Mouse (Mus musculus) limb, embryonic 14.5 days (tissue): ENCODE data around the gene Ccl25. TPM values are rescaled to one million over a fixed set of nuclear protein-coding genes. Genes with fewer than 3 reads are reported as not detected.

Experiments
- ATAC-seq: fragments of 200-750 bp; cut with Nextera tagmentation; 2 replicates; pipeline ENCODE4 v1.8.0; 2017; ENCODE audit warnings: low read depth, moderate number of reproducible peaks, moderate TSS enrichment; ENCODE audit not compliant: low FRiP score
- DNase-seq: peaks from one replicate; pipeline ENCODE4 v3.0.0-alpha.2; 2015; ENCODE audit warnings: low spot score
- H3K27ac ChIP-seq: fragments of 300-500 bp; sonication (generic); replicated peaks from 2 replicates; pipeline ENCODE4 v1.5.1; 2014; ENCODE audit warnings: low read depth, mild to moderate bottlenecking, low read length, moderate library complexity, mixed read lengths
- H3K27me3 ChIP-seq: fragments of 300-500 bp; sonication (generic); 2 replicates; pipeline ENCODE4 v1.6.1; 2014; ENCODE audit warnings: low read length, mixed read lengths; ENCODE audit not compliant: control insufficient read depth, insufficient read depth
- H3K36me3 ChIP-seq: fragments of 300-500 bp; sonication (generic); 2 replicates; pipeline ENCODE4 v1.6.1; 2014; ENCODE audit warnings: mild to moderate bottlenecking, low read length, moderate library complexity, mixed read lengths; ENCODE audit not compliant: control insufficient read depth, insufficient read depth
- H3K4me1 ChIP-seq: fragments of 300-500 bp; sonication (generic); 2 replicates; pipeline ENCODE4 v1.6.1; 2014; ENCODE audit warnings: antibody characterized with exemption, low read length, mixed read lengths; ENCODE audit not compliant: control insufficient read depth, insufficient read depth
- H3K4me2 ChIP-seq: fragments of 300-500 bp; sonication (generic); replicated peaks from 2 replicates; pipeline ENCODE4 v1.6.1; 2014; ENCODE audit warnings: low read depth, mild to moderate bottlenecking, low read length, moderate library complexity; ENCODE audit not compliant: severe bottlenecking
- H3K4me3 ChIP-seq: fragments of 300-500 bp; sonication (generic); replicated peaks from 2 replicates; pipeline ENCODE4 v1.5.1; 2014; ENCODE audit warnings: low read length
- H3K9ac ChIP-seq: fragments of 300-500 bp; sonication (generic); 2 replicates; pipeline ENCODE4 v1.6.1; 2014; ENCODE audit warnings: mild to moderate bottlenecking, low read depth, low read length, moderate library complexity; ENCODE audit not compliant: severe bottlenecking
- H3K9me3 ChIP-seq: fragments of 300-500 bp; sonication (generic); 2 replicates; pipeline ENCODE4 v1.6.1; 2016; ENCODE audit warnings: low read length; ENCODE audit not compliant: control insufficient read depth
- POLR2A ChIP-seq: fragments of 200-500 bp; IDR thresholded peaks from 2 replicates; pipeline ENCODE4 v1.8.0; 2012; ENCODE audit warnings: inconsistent platforms, mild to moderate bottlenecking, moderate library complexity, borderline replicate concordance; ENCODE audit not compliant: insufficient read depth, insufficient read length; ENCODE audit errors: extremely low read depth
- WGBS: fragments of 180-500 bp; shearing (Covaris S2); extraction: QIAGEN DNeasy Blood & Tissue Kit; methylation state at CpG from one replicate; pipeline ENCODE4 v1.1.7; 2014; 5-methylcytosine and 5-hydroxymethylcytosine counted together
- polyA plus RNA-seq, 2 experiments: library from polyadenylated mRNA; depleted of rRNA in 1 of 2; stranded (reverse) in 1 of 2; unstranded in 1 of 2; fragments of >200 nt; fragmentation: Nextera tagmentation in 1 of 2; extraction: Ambion mirVana in 1 of 2; gene quantifications; 2 replicates each; pipeline versions ENCODE4 v1.2.1 to v1.2.3; 2012 to 2014

The Ccl25 gene
- polyA plus RNA-seq, 2 experiments: 11.4 to 14.8 TPM

DNA sequence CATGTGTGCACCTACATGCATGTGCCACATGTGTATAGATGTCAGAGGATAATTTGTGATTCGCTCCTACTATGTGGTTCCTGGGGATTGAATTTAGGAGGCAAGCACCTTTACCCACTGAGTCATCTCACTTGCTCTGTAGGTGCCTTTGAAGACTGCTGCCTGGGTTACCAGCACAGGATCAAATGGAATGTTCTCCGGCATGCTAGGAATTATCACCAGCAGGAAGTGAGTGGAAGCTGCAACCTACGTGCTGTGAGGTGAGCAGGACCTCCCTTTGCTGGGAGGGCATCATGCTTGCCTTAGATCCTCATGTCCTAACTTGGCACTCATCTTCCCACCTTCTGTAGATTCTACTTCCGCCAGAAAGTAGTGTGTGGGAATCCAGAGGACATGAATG, 28.7 kb downstream of the Ccl25 start:
- Histone ChIP-seq H3K4me1 (no peaks in the 10 kb centered on the region), H3K27me3 (no peaks in the 10 kb centered on the region), H3K27ac (no peak overlapping the region), H3K9me3 (no peaks in the 10 kb centered on the region), H3K4me2 (no peak overlapping the region), H3K9ac (no peak overlapping the region), H3K36me3 (no peaks in the 10 kb centered on the region), H3K4me3 (no peak overlapping the region)
- DNase-seq: no peak
- TF ChIP-seq POLR2A: no peak
- ATAC-seq: no peak
- WGBS: 79% methylated on average over 4 of the region's 4 CpGs

DNA sequence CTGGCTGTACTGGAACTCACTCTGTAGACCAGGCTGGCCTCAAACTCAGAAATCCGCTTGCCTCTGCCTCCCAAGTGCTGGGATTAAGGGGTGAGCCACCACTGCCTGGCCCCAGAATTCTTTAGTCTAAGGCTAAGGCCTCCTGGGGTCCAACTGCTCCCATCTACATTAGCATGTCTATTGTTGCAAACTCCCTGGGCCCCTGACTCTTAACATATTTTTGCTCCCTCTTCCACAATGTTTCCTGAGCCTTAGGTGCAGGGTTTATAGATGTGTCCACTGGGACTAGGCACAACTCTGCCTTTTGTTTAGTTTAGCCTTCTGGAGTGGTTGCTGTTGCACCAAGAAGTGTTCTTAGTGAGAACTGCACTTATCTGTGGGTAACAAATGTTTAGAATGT, 29.5 kb downstream of the Ccl25 start:
- H3K4me1 ChIP-seq: no peaks in the 10 kb centered on the region
- H3K4me2 ChIP-seq: no peak overlapping the region
- no peak for TF ChIP-seq POLR2A
- DNase-seq (no peak), ATAC-seq (no peak)
- H3K36me3 ChIP-seq: no peaks in the 10 kb centered on the region
- H3K4me3 ChIP-seq: no peak overlapping the region
- no peaks in the 10 kb centered on the region for H3K9me3 ChIP-seq
- no peak overlapping the region for H3K9ac ChIP-seq
- no peak overlapping the region for H3K27ac ChIP-seq
- WGBS: 83% methylated on average over 1 of the region's 1 CpGs
- H3K27me3 ChIP-seq: no peaks in the 10 kb centered on the region

DNA sequence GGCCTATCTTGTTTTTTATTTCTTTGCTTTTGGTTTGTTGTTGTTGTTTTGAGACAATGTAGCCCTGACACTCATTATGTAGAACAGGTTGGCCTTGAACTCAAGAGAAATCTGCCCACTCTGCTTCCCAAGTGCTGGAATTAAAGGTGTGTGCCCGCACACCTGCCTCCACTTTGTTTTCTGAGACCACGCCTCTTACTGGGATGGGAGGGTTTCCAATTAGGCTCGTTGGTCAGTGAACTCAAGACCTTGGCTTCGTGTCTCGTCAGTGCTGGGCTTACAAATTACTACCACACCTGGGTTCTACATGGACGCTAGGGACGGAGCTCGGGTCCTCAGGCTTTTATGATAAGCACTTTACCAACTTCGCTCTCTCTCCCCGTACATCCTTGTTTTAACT, 30.4 kb downstream of the Ccl25 start:
- Histone ChIP-seq H3K36me3 (no peaks in the 10 kb centered on the region), H3K4me1 (no peaks in the 10 kb centered on the region), H3K9me3 (no peaks in the 10 kb centered on the region), H3K9ac (no peak overlapping the region), H3K27ac (no peak overlapping the region), H3K4me3 (no peak overlapping the region), H3K27me3 (no peaks in the 10 kb centered on the region), H3K4me2 (no peak overlapping the region)
- ATAC-seq: no peak
- no peak for TF ChIP-seq POLR2A
- DNase-seq: no peak
- WGBS: 75% methylated on average over 10 of the region's 10 CpGs

DNA sequence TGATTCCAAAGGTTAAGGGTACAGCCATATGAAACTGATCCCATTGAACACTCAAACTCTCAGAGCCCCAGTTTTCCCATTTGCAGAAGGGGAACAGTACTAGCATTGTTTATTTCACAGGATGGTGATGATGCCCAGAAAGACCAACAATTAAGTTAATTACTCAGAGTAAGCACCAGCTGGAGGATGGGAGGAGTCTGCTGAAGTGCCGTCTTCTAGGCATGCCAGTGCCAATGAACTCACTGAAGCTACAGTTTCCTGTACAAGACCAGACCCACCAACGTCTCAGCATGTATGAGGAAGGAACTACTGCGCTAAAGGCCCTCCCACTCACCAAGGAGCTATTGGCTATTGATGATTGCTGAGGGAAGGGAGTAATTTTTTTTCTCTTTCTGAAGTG, 34.4 kb downstream of the Ccl25 start:
- no peak for TF ChIP-seq POLR2A
- H3K9ac ChIP-seq: no peak overlapping the region
- no peak overlapping the region for H3K4me3 ChIP-seq
- H3K36me3 ChIP-seq: no peaks in the 10 kb centered on the region
- H3K9me3 ChIP-seq: no peaks in the 10 kb centered on the region
- DNase-seq (no peak), ATAC-seq (no peak)
- no peak overlapping the region for H3K4me2 ChIP-seq
- no peaks in the 10 kb centered on the region for H3K27me3 ChIP-seq
- H3K4me1 ChIP-seq: no peaks in the 10 kb centered on the region
- WGBS: 64% methylated on average over 3 of the region's 3 CpGs
- H3K27ac ChIP-seq: no peak overlapping the region

DNA sequence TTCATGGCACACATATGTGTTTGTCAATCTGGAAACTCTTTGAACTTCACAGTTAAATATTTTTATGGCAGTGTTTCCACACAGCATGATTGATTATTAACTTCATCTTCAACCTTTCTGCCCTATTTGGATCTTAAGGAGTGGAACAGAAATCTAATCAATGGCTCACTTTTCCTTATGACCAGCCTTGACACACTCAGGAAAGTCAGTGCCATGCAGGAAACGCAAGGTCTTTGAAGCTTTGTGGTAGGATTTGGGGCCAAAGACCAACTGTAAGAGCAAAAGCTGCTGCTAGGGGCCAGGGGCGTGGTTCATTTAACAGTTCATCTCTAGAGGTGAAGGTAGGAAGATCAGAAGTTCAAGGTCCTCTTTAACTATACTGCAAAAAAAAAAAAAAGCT, 35.9 kb downstream of the Ccl25 start:
- WGBS: 79% methylated on average over 2 of the region's 2 CpGs
- Histone ChIP-seq H3K9ac (no peak overlapping the region), H3K4me1 (no peaks in the 10 kb centered on the region), H3K4me3 (no peak overlapping the region), H3K27ac (no peak overlapping the region), H3K4me2 (no peak overlapping the region), H3K27me3 (no peaks in the 10 kb centered on the region), H3K9me3 (no peaks in the 10 kb centered on the region), H3K36me3 (no peaks in the 10 kb centered on the region)
- no peak for ATAC-seq
- TF ChIP-seq POLR2A: no peak
- DNase-seq: no peak

DNA sequence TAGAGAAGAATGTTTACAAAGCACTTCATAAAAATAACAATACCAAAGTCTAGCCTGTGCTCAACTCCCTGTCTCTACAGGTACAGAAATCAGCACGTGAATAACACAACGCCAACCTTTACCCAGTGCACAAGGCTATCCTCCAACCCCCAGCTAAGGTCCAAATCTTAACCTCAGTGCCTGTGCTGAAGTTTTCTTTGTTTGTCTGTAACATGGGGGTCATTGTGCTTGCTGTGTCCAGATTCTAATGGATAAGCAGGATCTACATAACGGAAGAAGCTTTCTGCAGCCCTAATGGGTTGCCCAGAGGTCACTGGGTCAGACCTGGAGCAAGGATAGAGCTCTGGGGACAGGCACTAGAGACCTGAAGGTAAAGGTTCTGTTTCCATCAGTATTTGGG, 41.2 kb downstream of the Ccl25 start:
- H3K4me3 ChIP-seq: no peak overlapping the region
- H3K27ac ChIP-seq: no peak overlapping the region
- no peak for TF ChIP-seq POLR2A
- no peak overlapping the region for H3K4me2 ChIP-seq
- 84% methylated on average over 3 of the region's 3 CpGs for WGBS
- H3K9ac ChIP-seq: no peak overlapping the region
- no peaks in the 10 kb centered on the region for H3K36me3 ChIP-seq
- no peak for ATAC-seq
- DNase-seq: no peak
- H3K4me1 ChIP-seq: no peaks in the 10 kb centered on the region
- H3K27me3 ChIP-seq: no peaks in the 10 kb centered on the region
- no peaks in the 10 kb centered on the region for H3K9me3 ChIP-seq
